Mouse (Mus musculus) heart, adult 9 months (tissue): Measurements from ENCODE around the gene Cutal.
A peak's percentile ranks its signal among the peaks of the same experiment; 100 is the strongest.
"Not testable (repeated sequence)": the region's sequence is repeated elsewhere in the genome, so short reads cannot be mapped to it uniquely, and the experiment has no call there.

Experiments used
- DNase-seq, 2 experiments: peaks; one replicate each; pipeline ENCODE4 v3.0.0; 2022; ENCODE audit warnings: low spot score in 2 of 2

Gene Cutal

DNA sequence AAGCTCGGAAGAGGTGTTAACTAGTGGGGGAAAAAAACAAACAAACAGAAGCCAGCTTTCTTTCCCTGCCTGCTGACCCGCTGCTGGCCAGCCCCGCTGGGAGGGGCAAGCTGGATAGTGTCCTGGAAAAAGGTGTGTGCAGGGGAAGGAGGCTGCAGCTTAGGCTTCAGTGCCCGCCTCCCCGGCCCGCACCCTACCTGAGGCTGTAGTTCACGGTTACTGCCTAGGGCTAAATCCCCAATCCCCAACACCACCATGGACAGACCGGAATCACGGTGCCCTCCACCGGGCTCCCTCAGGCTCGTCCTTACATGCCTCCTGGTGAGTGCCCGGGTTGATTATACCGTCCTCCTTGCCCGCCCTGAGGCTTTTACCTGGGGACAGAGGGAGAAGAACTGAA lies at the start of gene Cutal:
TSS of gene Cutal (plus strand) at position 126 of the 400 bp plus-strand sequence.
- DNase-seq: no peak

DNA sequence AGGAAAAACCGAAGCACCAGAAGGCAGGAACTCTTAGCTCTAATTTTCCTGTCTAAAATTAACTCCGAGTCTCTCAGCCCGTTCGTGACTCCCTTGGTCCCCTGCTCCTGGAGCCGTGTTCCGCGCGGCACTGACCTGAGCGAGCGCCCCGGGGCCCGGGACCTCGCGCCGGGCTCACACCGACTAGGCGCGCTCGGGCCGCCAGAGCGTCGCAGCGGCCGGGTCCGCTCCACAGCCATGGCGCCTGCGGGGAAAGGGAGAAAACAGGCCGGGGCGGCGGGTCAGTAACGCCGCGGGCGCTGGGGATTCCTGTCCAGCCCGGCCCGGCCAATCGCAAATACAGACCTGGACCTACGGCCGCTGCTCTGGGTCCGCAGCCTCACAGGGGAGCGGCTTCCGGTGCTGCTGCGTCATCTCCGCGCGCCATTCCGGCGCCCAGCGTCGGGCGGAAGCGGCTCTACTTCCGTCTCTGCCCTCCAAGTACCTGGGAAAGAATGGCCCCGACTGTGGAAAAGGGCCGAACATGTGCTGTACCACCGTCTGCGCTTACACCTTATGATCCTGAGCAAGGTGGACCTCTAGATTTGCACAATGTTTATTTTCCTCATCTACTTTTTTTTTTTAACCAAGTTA lies 48.3 kb upstream of the Cutal start, which contains the start of gene Fbxw2:
TSS of gene Fbxw2 (minus strand) at position 485 of the 633 bp plus-strand sequence.
- peak; percentile 91 for DNase-seq

DNA sequence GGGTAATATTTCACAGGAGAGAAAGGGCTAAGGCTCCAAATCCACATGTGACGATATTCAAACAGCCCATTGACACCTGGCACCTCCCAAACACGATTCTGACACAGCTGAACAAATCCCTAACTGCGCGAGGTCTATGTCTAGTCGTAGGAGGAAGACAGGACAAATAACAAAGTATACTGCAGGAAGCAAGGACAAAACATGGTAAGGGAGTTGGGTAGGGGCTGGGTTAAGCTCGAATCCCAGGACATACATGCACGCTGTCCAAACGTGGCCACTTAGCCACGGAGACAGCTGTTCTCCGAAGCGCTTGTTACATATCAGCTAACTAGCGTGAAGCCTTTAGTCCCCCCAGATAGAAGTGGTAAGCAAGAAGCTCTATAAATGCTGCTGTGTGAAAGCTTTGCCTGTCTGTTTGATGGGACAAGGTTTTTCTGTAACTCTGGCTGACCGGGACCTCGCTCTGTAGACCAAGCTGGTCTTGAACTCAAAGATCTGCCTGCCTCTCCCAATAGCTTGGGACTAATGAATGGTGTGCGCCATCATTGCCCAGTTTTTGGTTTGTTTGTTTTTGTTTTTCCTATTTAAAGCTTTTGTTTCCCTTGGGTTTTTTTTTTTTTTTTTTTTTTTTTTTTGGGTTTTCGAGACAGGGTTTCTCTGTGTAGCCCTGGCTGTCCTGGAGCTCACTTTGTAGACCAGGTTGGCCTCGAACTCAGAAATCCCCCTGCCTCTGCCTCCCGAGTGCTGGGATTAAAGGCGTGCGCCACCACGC lies 47.5 kb upstream of the Cutal start:
- no peak for DNase-seq

DNA sequence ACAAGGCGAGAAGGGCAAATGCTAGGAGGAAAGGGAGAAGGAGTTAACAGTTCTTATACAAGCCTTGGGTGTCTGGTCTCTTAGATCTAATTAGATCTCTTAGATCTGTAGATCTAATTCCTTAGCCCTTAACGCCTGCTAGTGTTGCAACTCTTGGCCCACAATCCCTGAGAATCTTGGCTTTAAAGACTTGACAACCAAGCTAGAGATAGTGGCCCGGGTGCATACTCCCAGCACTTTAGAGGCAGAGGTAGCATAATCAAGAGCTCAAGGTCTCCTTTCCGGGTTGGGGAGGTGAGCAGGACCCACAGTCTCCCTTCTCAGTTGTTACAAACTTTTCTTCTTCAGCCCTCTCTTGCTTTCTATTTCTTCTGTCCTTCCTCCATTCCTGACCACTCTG lies 46.6 kb upstream of the Cutal start:
- no peak for DNase-seq

DNA sequence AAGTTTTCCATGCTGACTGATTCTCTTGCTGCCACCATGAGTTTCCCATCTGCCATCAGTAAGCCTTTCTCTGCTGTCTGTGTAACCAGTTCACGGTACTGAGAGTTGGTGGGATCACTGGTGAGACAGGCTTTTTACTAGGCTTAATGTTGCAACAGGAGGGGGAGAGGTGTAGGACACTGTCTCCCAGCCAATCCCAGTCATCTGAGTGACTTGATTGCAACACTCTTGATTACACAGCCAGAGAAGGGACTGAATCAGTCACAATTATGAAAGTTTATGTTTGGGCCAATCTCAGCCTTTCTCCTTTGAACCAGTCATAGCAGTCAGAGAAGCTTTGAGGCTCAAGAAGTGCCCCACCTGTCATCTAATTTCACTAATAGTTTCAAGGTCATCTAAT lies 46.2 kb upstream of the Cutal start:
- no peak for DNase-seq

DNA sequence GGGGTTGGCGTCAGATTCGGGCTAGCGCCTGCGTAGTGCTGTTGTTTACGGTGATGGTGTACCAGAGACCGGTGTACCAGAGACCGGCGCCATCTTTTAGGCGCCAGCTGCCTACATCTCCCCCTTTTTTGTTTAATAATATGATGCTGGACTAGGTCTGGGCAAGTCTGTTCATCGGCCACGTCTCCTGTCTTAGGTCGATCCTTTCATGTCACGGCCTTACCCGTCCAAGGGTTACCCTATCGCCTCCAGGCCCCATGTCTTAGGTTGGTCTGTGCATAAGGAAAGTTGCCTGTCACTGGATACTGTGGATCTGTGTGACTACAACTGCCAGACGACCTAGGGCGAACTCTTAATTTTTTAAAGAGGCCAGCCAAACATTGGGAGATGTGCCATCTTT lies 44.1 kb upstream of the Cutal start:
- DNase-seq: not testable (repeated sequence)

DNA sequence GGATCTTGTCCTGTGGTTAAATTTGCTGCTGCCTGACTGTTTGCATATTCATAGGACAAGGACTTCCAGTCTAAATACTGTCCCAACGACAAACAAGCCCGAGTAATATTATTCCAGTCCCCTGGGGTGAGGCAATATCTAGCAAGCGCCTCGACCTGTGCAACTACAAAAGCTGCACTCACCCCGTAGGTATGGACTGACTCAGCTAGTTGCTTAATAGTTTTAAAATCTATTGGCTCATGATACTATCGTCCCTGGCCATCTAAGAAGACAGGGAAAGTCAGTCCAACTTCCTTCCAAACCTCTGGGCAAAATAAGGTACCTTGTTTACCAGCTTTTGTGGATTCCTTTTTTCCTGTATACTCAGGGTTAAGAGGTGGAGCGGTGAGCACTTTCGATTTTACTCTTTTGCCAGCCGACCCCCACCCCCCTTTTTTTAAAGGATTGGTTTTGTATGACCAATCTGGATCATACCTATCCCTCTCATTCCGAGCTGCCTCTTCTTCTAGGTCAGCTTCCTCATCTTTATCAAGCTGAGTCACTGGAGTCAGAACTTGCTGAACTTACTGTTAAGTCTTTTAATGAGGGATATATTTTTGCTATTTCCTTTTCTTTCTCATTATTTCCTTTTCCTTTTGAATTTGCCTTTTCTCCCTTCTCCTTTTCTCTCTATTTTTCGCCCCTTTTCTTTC lies 41.3 kb upstream of the Cutal start, which contains the start of gene Gm34653:
TSS of gene Gm34653 (plus strand) at position 242 of the 692 bp plus-strand sequence.
- not testable (repeated sequence) for DNase-seq

DNA sequence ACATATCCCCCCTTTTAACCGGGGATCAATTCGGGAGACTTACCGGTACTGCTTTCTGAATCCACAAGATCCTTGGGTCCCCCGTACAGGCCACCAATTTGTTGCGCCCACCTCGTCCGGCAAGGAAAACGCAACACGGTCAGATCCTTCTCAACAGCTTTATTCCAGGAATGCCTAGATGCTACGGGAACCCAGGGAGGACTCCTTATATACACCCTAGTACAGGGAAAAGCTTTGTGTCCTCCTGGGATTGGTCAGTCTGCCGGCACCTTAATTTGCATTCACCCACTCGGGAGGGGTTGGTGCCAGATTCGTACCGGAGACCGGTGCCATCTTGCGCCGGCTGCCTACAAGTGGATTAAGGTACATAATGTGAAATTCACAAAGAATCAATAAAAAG lies 40.6 kb upstream of the Cutal start:
- DNase-seq: no peak

DNA sequence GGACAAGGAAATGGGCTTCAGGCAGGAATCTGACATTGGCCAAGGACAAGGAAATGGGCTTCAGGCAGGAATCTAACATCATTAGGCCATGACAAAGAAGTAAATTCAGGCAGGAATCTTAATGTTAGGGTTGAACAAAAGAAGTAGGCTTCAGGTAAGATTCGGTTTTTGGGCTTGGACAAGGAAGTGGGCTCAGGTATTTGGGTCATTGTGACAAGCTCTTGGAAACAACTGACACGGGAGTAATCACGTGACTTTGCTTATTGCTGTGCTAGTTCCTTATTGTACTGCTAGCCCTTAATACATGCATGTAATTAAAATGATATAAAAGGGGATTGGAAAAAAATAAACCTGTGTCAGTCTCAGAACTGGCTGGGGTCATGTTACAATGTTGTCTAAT lies 38.5 kb upstream of the Cutal start:
- no peak for DNase-seq

DNA sequence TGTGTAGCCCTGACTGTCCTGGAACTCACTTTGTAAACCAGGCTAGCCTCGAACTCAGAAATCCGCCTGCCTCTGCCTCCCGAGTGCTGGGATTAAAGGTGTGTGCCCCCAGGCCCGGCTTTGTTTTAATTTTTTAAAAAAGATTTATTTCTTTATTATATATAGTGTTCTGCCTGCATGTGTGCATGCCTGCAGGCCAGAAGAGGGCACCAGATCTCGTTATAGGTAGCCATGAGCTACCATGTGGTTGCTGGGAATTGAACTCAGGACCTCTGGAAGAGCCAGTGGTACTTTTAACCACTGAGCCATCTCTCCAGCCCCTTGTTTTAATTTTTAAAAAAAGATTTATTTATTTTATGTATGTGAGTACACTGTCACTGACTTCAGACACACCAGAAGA lies 34.1 kb upstream of the Cutal start:
- DNase-seq: not testable (repeated sequence)

DNA sequence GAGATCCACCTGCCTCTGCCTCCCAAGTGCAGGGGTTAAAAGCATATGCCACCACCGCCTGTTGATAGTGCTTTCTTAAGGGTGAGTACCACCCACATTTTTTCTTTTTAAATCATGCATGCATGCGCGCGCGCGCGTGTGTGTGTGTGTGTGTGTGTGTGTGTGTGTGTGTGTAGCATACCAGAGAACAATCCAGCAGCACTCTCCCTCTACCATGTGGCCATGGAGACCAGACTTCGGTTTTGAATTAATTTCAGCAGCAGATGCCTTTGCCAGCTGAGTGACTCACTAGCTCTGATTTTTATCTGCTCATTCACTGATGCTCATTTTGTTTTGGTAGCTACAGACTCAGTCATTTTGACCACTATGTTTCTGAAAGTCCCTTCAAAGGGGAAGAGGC lies 32.5 kb upstream of the Cutal start:
- no peak for DNase-seq

DNA sequence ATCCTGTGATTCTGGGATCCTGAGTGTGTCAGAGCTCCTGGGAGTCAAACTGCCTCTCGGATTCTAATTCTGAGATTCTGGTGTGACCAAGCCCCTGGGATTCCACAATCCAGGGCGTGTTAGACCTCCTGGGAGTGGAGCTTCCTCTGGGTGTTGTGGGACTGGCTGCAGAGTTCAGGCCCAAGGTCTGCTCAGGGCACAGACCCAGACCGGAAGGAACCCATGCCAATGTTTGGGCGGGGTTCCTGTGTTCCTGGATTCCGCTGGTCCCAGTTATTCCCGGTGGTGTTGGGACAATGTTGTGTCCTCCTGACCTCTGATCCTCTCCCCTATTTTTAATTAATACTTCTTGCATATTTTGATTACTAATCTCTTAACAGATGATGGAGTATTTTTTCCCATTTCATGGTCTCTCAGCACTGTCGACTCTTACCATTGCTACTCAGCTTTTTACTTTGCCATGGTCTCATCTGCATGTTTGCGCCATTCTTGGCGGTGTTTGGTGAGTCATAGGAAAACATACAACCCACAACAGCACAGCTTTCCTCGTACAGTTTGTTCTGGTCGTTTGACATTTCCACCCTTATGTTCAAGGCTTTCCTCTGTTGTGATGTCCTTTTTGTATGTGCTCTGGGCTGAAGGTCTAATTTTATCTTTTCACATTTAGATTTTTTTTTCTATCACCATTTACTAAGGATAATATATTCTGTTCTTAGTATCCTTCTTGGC lies 30.8 kb upstream of the Cutal start:
- peak; percentile 80 to 83 for DNase-seq

DNA sequence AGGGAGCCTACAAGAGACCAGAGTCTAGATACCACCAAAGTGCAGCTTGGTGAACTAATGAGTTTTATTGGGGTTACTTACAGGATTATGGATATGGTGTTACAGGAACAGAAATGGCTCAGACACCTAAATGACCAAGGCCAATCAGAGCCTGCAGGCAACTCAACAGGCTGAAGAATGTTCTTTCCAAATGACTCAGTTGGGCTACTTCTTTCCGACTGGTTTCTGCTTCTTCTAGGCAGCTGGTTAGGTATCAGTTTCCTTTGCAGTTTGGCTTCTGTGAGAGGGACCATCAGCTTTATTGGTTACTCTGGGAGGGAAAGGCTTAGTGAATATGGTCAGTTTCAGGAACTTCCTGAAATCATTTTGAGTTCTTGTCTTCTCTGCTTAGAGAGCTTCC lies 26.5 kb upstream of the Cutal start:
- DNase-seq: no peak

DNA sequence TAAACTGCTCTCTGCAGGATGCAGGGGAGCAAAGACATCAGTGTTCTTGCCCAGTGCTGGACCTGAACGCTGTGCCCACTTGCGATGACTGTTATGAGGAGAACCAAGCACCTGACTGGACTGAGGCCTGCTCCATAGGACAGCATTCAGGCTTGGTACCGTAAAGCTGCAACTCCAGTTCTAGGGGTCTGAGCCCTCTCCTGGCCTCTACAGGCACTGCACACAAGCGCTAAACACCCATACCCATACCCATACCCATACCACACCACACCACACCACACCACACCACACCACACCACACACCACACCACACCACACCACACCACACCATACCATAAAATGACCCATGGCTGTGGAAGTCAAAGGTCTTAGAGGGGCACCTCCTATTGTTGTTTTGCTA lies 18.9 kb upstream of the Cutal start:
- DNase-seq: no peak

DNA sequence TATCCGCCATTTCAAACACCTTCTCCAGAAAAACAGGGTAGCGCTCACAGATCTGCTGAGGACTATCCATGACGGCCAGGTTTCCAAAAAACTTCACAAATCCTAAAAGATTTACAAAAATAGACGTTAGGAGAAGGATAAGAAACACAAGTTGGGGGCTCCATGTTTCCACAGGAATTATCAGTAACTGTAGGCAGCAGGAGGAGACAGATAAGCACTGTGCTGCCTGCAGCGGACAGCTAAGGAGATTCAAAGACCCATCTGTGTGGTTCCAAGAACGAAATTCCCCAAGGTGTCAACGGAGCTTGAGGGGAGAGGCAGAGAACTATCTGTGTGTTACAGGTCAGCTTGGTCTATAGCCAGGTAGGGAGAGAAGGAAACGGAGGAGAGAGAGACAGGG lies 16.5 kb upstream of the Cutal start:
- no peak for DNase-seq

DNA sequence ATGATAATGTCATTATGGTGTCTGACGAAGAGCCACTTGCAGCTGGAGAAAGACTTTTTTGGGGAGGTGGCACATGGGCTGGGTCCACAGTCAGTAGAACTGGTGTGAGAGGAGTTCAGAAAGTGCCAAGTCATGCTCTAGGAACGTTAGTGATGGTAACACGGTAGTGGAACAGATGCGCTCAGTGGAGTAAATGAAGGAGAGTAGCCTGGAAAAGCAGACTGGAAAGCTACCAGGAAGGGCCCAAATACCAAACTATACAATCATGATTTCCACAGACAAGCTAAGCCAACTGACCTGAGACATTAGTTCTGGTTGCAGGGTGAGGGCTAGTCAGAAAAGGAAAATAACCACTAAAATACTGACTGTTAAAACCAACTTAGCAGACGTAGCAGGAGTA lies 4.5 kb upstream of the Cutal start:
- no peak for DNase-seq

DNA sequence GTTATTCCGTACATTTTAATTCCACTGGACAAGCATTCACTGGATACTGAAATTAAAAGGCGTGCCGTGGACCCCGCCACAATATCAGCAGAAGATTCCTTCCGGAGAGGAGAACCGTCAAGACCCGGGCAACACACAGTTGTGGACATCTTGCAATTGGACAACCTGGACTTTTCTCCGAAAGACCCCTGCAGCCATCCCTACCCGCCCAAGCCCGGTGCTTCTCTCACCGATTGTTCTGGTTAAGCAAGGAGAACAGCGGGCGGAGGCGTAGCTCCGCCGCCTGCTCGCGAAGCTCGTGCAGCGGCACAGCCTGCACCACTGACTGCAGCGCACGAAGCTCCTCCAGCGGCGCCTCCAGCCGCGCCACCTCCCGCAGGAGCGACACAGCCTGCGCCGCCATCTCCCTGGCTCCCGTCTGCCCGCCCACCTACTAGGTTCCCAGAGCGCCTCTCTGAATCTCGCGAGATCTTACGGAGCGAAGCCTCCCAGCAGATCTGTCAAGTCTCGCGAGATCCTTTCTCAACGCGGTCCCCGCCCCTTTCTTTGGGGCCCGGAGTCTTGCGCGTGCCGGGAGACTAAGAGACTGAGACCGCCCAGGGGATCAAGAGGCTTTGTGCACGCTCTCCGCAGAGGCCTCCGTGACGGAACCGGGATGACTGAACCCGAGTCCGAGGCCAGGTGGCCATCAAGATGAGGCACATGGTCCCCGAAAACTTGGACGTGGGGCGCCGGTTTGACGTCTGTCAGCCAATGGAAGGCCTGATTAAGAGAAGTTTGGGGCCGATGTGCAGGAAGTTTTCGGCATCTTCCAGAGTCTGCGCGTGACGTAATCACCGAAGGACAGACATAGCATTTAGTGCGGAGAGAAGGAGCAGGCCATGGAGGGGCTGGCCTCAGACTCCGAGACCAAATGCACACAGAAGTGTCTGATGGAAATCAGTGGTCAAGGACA lies 3.4 kb upstream of the Cutal start:
- peak; percentile 95 to 96 for DNase-seq

DNA sequence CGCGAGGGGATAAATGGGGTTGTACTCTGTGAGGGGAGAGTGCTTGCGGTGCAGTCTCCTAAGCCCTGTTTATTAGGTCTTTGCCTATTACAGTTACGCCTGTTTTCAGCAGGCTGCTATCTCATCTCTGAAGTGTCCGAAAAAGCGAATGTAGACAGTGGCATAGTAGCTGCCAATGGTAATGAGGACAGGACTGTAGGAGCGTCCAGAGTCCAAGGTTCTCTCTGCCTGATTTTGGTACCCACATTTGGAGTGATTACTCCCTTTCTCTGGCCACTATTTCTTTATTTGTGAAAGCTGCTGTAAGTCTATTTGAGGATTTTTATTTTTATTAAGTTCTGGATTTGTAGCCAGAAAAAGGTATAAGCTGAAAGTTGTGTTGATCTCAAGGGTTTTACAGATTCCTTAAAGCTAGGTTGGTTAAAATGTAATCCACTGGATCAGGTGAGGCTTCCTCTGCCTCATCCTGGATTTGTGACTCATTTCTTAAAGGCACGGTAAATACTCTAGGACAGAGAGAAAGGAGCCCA lies 685 bp downstream of the Cutal start, which contains the start of gene Psmd5:
TSS of gene Psmd5 (minus strand) at position 153 of the 530 bp plus-strand sequence.
- DNase-seq: no peak

DNA sequence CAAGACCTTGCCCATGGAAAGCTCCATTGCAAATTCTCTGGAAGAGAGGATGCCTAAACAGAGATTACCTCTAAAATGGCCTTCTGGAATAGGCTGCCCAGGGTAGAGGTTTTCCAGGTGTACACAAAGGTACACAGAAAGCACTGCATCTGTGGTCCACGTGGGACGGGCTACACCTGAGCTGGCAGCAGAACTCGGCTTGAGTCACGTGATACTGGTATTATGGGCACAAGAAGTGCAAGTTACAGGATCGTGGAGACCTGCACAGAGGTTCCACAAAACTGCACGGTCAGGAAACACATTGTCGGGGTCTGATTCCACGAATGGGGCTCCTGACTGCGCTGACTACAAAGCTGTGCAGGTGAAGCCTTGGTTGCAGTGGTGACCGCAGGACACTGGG lies 5.9 kb downstream of the Cutal start:
- DNase-seq: no peak

DNA sequence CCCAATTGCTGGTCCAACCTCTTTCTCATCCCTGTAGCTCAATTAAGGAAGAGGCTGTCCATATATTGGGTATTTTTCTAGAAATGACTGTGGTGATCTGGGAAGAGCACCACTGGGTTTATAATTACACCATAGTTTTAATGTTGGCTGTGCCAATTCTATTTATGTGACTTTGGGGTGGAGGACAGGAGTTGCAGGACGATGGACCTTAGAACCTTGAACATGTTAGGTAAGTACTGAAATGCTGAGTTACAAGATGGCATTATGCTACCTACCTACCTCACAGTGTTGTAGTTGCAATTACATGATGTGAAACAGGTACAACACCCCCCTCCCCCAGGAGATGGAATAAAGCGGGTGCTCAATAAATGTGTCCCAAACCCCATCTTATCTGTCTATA lies 8.6 kb downstream of the Cutal start:
- no peak for DNase-seq

DNA sequence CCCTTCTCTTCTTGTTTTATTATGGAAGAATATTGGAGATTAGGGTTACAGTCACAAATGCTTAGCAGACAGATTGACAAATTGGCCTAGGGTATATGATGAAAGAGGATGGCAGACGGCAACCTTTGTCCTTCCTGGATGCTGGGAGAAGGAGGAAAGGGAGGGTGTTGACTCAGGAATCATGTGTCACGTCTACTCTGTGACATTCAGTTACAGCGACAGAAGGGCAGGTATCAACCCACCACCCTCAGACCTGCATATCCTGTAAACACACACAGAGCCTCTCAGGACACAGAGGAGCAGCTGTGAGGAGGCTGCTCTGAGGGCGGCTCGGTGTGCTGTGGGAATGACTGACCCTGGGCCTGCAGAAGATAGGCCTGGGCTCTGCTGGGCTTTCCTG lies 9.0 kb downstream of the Cutal start:
- no peak for DNase-seq
